Mouse (Mus musculus) kidney, adult 2 months (tissue): Measurements from ENCODE around the gene Iscu.

Experiments used
- CTCF ChIP-seq: fragments of 200-500 bp; conservative IDR thresholded peaks from 2 replicates; pipeline ENCODE4 v1.5.1; 2011; ENCODE audit warnings: low read depth, mild to moderate bottlenecking, control low read depth, low read length, moderate library complexity, mixed read lengths; ENCODE audit not compliant: insufficient read depth, insufficient read length
- POLR2A ChIP-seq: fragments of 200-500 bp; IDR thresholded peaks from one replicate; pipeline ENCODE4 v1.6.1; 2011; ENCODE audit warnings: low read depth, low read length, control low read depth

- no peak for TF ChIP-seq CTCF
- TF ChIP-seq POLR2A: no peak
Observed at GRCm38 (mm10) chr5:113799691-113800090, 27.1 kb downstream of the Iscu start.
